In genomic region chrX:134170584-134170983, GRCm38 (mm10) we compare ENCODE assay signal across 38 mouse cellular contexts. TPM values are rescaled to one million over a fixed set of nuclear protein-coding genes. Genes with fewer than 3 reads are reported as not detected.
"Had no signal": no experiment of that assay in that cellular context is flagged by ENCODE, and none has a peak within 500 bp of the region (broad histone marks: within the 10 kb centered on the region; RNA-seq: fewer than 3 reads in every experiment).

No protein-coding gene starts in this region.

- H3K27ac ChIP-seq: heart, embryonic 13.5 days; heart, embryonic 15.5 days; hindbrain, embryonic 13.5 days; hindbrain, embryonic 15.5 days; intestine, embryonic 15.5 days; layer of hippocampus, adult 2 months; left cerebral cortex, adult 2 months; limb, embryonic 13.5 days; limb, embryonic 15.5 days; liver, embryonic 12.5 days; liver, embryonic 14.5 days had no signal

- DNase-seq: gastrocnemius, postnatal 14 days; gastrocnemius, postnatal 36 days; heart, adult 18-20 months; heart, postnatal 14 days; heart, postnatal 36 days; kidney, adult 18-20 months; kidney, adult 8-10 months; kidney, postnatal 10 days; kidney, postnatal 25 days; kidney, postnatal 4 days had no signal

- H3K36me3 ChIP-seq: heart, embryonic 13.5 days; heart, embryonic 15.5 days; hindbrain, embryonic 13.5 days; hindbrain, embryonic 15.5 days; intestine, embryonic 15.5 days; limb, embryonic 13.5 days; limb, embryonic 15.5 days; liver, embryonic 12.5 days had no signal

- H3K27me3 ChIP-seq: heart, embryonic 13.5 days; heart, embryonic 15.5 days; hindbrain, embryonic 13.5 days; hindbrain, embryonic 15.5 days; intestine, embryonic 15.5 days; limb, embryonic 15.5 days; liver, embryonic 12.5 days had no signal

- H3K4me1 ChIP-seq: heart, embryonic 13.5 days; heart, embryonic 15.5 days; hindbrain, embryonic 13.5 days; hindbrain, embryonic 15.5 days; intestine, embryonic 15.5 days; limb, embryonic 13.5 days; limb, embryonic 15.5 days; liver, embryonic 12.5 days had no signal

- H3K4me2 ChIP-seq: heart, embryonic 11.5 days; heart, embryonic 13.5 days; heart, embryonic 15.5 days; hindbrain, embryonic 13.5 days; hindbrain, embryonic 15.5 days; intestine, embryonic 15.5 days; limb, embryonic 13.5 days; limb, embryonic 15.5 days; liver, embryonic 12.5 days had no signal

- H3K9me3 ChIP-seq: heart, embryonic 15.5 days; hindbrain, embryonic 13.5 days; hindbrain, embryonic 15.5 days; intestine, embryonic 15.5 days; limb, embryonic 13.5 days; limb, embryonic 15.5 days; liver, embryonic 12.5 days had no signal

- H3K9ac ChIP-seq: heart, embryonic 13.5 days; heart, embryonic 15.5 days; hindbrain, embryonic 13.5 days; hindbrain, embryonic 15.5 days; intestine, embryonic 15.5 days; limb, embryonic 13.5 days; limb, embryonic 15.5 days; liver, embryonic 12.5 days; liver, embryonic 14.5 days had no signal

- ATAC-seq: inflammation-experienced regulatory T-cells, adult 6 months; intestine, embryonic 15.5 days; intestine, postnatal 0 days; liver, embryonic 12.5 days had no signal

- H3K4me3 ChIP-seq: heart, embryonic 13.5 days; heart, embryonic 15.5 days; hindbrain, embryonic 13.5 days; hindbrain, embryonic 15.5 days; intestine, embryonic 15.5 days; layer of hippocampus, adult 2 months; left cerebral cortex, adult 2 months; limb, embryonic 13.5 days; limb, embryonic 15.5 days; liver, embryonic 12.5 days had no signal

RNA-seq across cellular contexts. Expression of gene Xkrx, which starts 8.7 kb away (rescaled TPM):
- total RNA-seq: hematopoietic stem cell, adult 5-6 weeks had no signal
- polyA plus RNA-seq: liver, embryonic 12.5 days had no signal

RNA-seq across cellular contexts. Expression of gene Arl13a, which starts 16.7 kb away (rescaled TPM):
- total RNA-seq: gastrocnemius, adult 18-20 months; gastrocnemius, adult 8-10 months; gastrocnemius, postnatal 14 days; gastrocnemius, postnatal 36 days; heart, adult 18-20 months; heart, adult 8-10 months; heart, postnatal 14 days; heart, postnatal 36 days; hematopoietic stem cell, adult 5-6 weeks; layer of hippocampus, adult 2 months; layer of hippocampus, postnatal 10 days; layer of hippocampus, postnatal 25 days; left cerebral cortex, adult 2 months; left cerebral cortex, postnatal 14 days; left cerebral cortex, postnatal 36 days; liver, adult 2 months had no signal
- polyA plus RNA-seq: heart, embryonic 13.5 days; heart, postnatal 0 days; hindbrain, embryonic 11.5 days; hindbrain, embryonic 13.5 days; hindbrain, embryonic 15.5 days; intestine, embryonic 15.5 days; intestine, postnatal 0 days; kidney, embryonic 14.5 days; limb, embryonic 11.5 days; limb, embryonic 13.5 days; limb, embryonic 15.5 days; liver, adult 2 months; liver, embryonic 12.5 days; liver, embryonic 14.5 days had no signal

RNA-seq across cellular contexts. Expression of gene Nox1, which starts 51.2 kb away (rescaled TPM):
- total RNA-seq: gastrocnemius, adult 18-20 months; heart, postnatal 14 days; layer of hippocampus, postnatal 10 days; layer of hippocampus, postnatal 25 days; left cerebral cortex, adult 2 months; left cerebral cortex, postnatal 36 days; liver, adult 2 months had no signal
- polyA plus RNA-seq: gonadal fat pad, adult 2 months; hindbrain, embryonic 11.5 days; hindbrain, embryonic 15.5 days; liver, adult 2 months had no signal
